Mouse (Mus musculus) kidney, postnatal 10 days (tissue): ENCODE results near the gene Slc9a9.
A peak's percentile ranks its signal among the peaks of the same experiment; 100 is the strongest.

Experiments
- DNase-seq: peaks from one replicate; pipeline ENCODE4 v3.0.0; 2021; ENCODE audit warnings: mixed read lengths

The Slc9a9 gene

GRCm38 (mm10) chr9:95168487-95169008 lies 498.8 kb downstream of the Slc9a9 start:
- DNase-seq = peak; percentile 41

- DNase-seq = no peak
Measured at GRCm38 (mm10) chr9:95178170-95178569, 508.5 kb downstream of the Slc9a9 start.

- DNase-seq = no peak
Measured at GRCm38 (mm10) chr9:95180005-95180404, 510.3 kb downstream of the Slc9a9 start.

GRCm38 (mm10) chr9:95180569-95180968 lies 510.9 kb downstream of the Slc9a9 start:
- DNase-seq = no peak

- DNase-seq = no peak
Measured at GRCm38 (mm10) chr9:95181241-95182043, 511.7 kb downstream of the Slc9a9 start.

GRCm38 (mm10) chr9:95182272-95182671 lies 512.6 kb downstream of the Slc9a9 start:
- DNase-seq = no peak

GRCm38 (mm10) chr9:95184453-95184852 lies 514.7 kb downstream of the Slc9a9 start:
- no peak for DNase-seq

- DNase-seq = no peak
Measured at GRCm38 (mm10) chr9:95185840-95186239, 516.1 kb downstream of the Slc9a9 start.

GRCm38 (mm10) chr9:95186386-95187289 lies 516.9 kb downstream of the Slc9a9 start:
- DNase-seq = peak; percentile 53

GRCm38 (mm10) chr9:95188362-95189217 lies 518.9 kb downstream of the Slc9a9 start:
- peak; percentile 30 for DNase-seq

GRCm38 (mm10) chr9:95189218-95189605 lies 519.5 kb downstream of the Slc9a9 start:
- no peak for DNase-seq

GRCm38 (mm10) chr9:95191442-95191841 lies 521.7 kb downstream of the Slc9a9 start:
- DNase-seq = no peak

- DNase-seq = no peak
Measured at GRCm38 (mm10) chr9:95192901-95193532, 523.3 kb downstream of the Slc9a9 start.

- no peak for DNase-seq
Measured at GRCm38 (mm10) chr9:95193672-95194071, 524.0 kb downstream of the Slc9a9 start.

- peak; percentile 86 for DNase-seq
Measured at GRCm38 (mm10) chr9:95194158-95194557, 524.4 kb downstream of the Slc9a9 start.

GRCm38 (mm10) chr9:95207661-95208060 lies 538.0 kb downstream of the Slc9a9 start:
- DNase-seq = no peak

GRCm38 (mm10) chr9:95208681-95209080 lies 539.0 kb downstream of the Slc9a9 start:
- no peak for DNase-seq

- DNase-seq = peak; percentile 53
Measured at GRCm38 (mm10) chr9:95220009-95220408, 550.3 kb downstream of the Slc9a9 start.

GRCm38 (mm10) chr9:95221310-95221709 lies 551.6 kb downstream of the Slc9a9 start:
- DNase-seq = no peak

- no peak for DNase-seq
Measured at GRCm38 (mm10) chr9:95226986-95227385, 557.3 kb downstream of the Slc9a9 start.

GRCm38 (mm10) chr9:95228123-95228522 lies 558.4 kb downstream of the Slc9a9 start:
- DNase-seq = no peak

- DNase-seq = no peak
Measured at GRCm38 (mm10) chr9:95229147-95229546, 559.4 kb downstream of the Slc9a9 start.
